In genomic region chr5:67863950-67864391, GRCm38 (mm10) we compare ENCODE assay signal across 16 mouse cellular contexts. TPM values are rescaled to one million over a fixed set of nuclear protein-coding genes. Genes with fewer than 3 reads are reported as not detected.
DNase-seq lines count a peak whose midpoint lies in the region; ATAC-seq and TF ChIP-seq lines count a peak whose summit lies in the region.
"Had no signal": no experiment of that assay in that cellular context is flagged by ENCODE, and none has a peak within 500 bp of the region (broad histone marks: within the 10 kb centered on the region; RNA-seq: fewer than 3 reads in every experiment).

No protein-coding gene starts in this region.

- no peaks in the 10 kb centered on the region for H3K27me3 ChIP-seq in lung, embryonic 14.5 days (ENCODE audit: insufficient read depth, low read length)
- H3K27me3 ChIP-seq in embryonic facial prominence, embryonic 14.5 days (replicated peaks; ENCODE audit: control insufficient read depth, insufficient read depth, low read length) = no peaks in the 10 kb centered on the region
- no peaks in the 10 kb centered on the region for H3K27me3 ChIP-seq in hindbrain, embryonic 14.5 days (ENCODE audit: control insufficient read depth, insufficient read depth, low read length)
- H3K27me3 ChIP-seq in midbrain, embryonic 13.5 days = no peaks in the 10 kb centered on the region
- H3K27me3 ChIP-seq: embryonic facial prominence, embryonic 12.5 days; limb, embryonic 13.5 days had no signal

- H3K36me3 ChIP-seq in lung, embryonic 14.5 days (ENCODE audit: insufficient read depth) = no peaks in the 10 kb centered on the region
- no peaks in the 10 kb centered on the region for H3K36me3 ChIP-seq in embryonic facial prominence, embryonic 14.5 days (ENCODE audit: control insufficient read depth, insufficient read depth, low read length)
- no peaks in the 10 kb centered on the region for H3K36me3 ChIP-seq in hindbrain, embryonic 14.5 days (replicated peaks; ENCODE audit: control insufficient read depth, insufficient read depth)
- H3K36me3 ChIP-seq in midbrain, embryonic 13.5 days = no peaks in the 10 kb centered on the region
- H3K36me3 ChIP-seq: embryonic facial prominence, embryonic 12.5 days; limb, embryonic 13.5 days had no signal

- H3K9ac ChIP-seq in lung, embryonic 14.5 days = no peak overlapping the region
- H3K9ac ChIP-seq in embryonic facial prominence, embryonic 14.5 days (ENCODE audit: low read depth, low read length) = no peak overlapping the region
- H3K9ac ChIP-seq in hindbrain, embryonic 14.5 days = no peak overlapping the region
- no peak overlapping the region for H3K9ac ChIP-seq in midbrain, embryonic 13.5 days (replicated peaks)
- H3K9ac ChIP-seq: embryonic facial prominence, embryonic 12.5 days; limb, embryonic 13.5 days had no signal

- no peak; the same call in 1 of the 2 replicates for ATAC-seq in lung, embryonic 14.5 days (ENCODE audit: insufficient read depth)
- ATAC-seq in embryonic facial prominence, embryonic 14.5 days (ENCODE audit: low read depth) = peak; percentile 65
- peak; percentile 66; the same call in 1 of the 2 replicates for ATAC-seq in hindbrain, embryonic 14.5 days (ENCODE audit: low FRiP score)
- peak; percentile 86 for ATAC-seq in midbrain, embryonic 13.5 days
- ATAC-seq: CD4-positive, CD25-positive, alpha-beta regulatory T cell, adult 4 months had no signal

- WGBS in lung, embryonic 14.5 days = 39% methylated on average over 10 of the region's 10 CpGs
- WGBS in embryonic facial prominence, embryonic 14.5 days = 44% methylated on average over 10 of the region's 10 CpGs
- WGBS in hindbrain, embryonic 14.5 days = 39% methylated on average over 10 of the region's 10 CpGs
- WGBS in midbrain, embryonic 13.5 days = 38% methylated on average over 10 of the region's 10 CpGs

- H3K4me1 ChIP-seq in lung, embryonic 14.5 days (ENCODE audit: insufficient read depth) = no peaks in the 10 kb centered on the region
- H3K4me1 ChIP-seq in embryonic facial prominence, embryonic 14.5 days (ENCODE audit: control insufficient read depth, insufficient read depth, low read length) = no peaks in the 10 kb centered on the region
- no peaks in the 10 kb centered on the region for H3K4me1 ChIP-seq in hindbrain, embryonic 14.5 days (replicated peaks; ENCODE audit: control insufficient read depth, insufficient read depth, low read length)
- H3K4me1 ChIP-seq in midbrain, embryonic 13.5 days (replicated peaks) = peaks cover 14% of the 10 kb centered on the region
- H3K4me1 ChIP-seq: limb, embryonic 13.5 days had no signal

- no peak for TF ChIP-seq CTCF in lung, embryonic 14.5 days (IDR thresholded peaks at IDR 0.05; ENCODE audit: low read depth)

- no peak overlapping the region for H3K27ac ChIP-seq in lung, embryonic 14.5 days (ENCODE audit: low read depth)
- H3K27ac ChIP-seq in embryonic facial prominence, embryonic 14.5 days (replicated peaks; ENCODE audit: low read depth, low read length) = no peak overlapping the region
- no peak overlapping the region for H3K27ac ChIP-seq in hindbrain, embryonic 14.5 days
- H3K27ac ChIP-seq in midbrain, embryonic 13.5 days = 0 out of 2 replicates have a peak overlapping the region, but pooled peaks have one; percentile 1
- H3K27ac ChIP-seq: embryonic facial prominence, embryonic 12.5 days; gastrocnemius, adult 2 months; limb, embryonic 13.5 days had no signal

- no peak overlapping the region for H3K4me2 ChIP-seq in lung, embryonic 14.5 days
- H3K4me2 ChIP-seq in embryonic facial prominence, embryonic 14.5 days (ENCODE audit: low read depth, low read length) = peak overlapping the region; percentile 35
- peak overlapping the region; percentile 19 for H3K4me2 ChIP-seq in hindbrain, embryonic 14.5 days (replicated peaks)
- peak overlapping the region; percentile 11; the same call in 1 of the 2 replicates for H3K4me2 ChIP-seq in midbrain, embryonic 13.5 days (replicated peaks)
- H3K4me2 ChIP-seq: embryonic facial prominence, embryonic 12.5 days; heart, embryonic 11.5 days; limb, embryonic 13.5 days had no signal

- no peaks in the 10 kb centered on the region for H3K9me3 ChIP-seq in lung, embryonic 14.5 days (ENCODE audit: low read depth, low read length)
- no peaks in the 10 kb centered on the region for H3K9me3 ChIP-seq in embryonic facial prominence, embryonic 14.5 days (ENCODE audit: control insufficient read depth, low read length)
- no peaks in the 10 kb centered on the region for H3K9me3 ChIP-seq in hindbrain, embryonic 14.5 days (ENCODE audit: control insufficient read depth, low read length)
- no peaks in the 10 kb centered on the region for H3K9me3 ChIP-seq in midbrain, embryonic 13.5 days
- H3K9me3 ChIP-seq: embryonic facial prominence, embryonic 12.5 days; limb, embryonic 13.5 days had no signal

- H3K4me3 ChIP-seq in lung, embryonic 14.5 days (ENCODE audit: low read depth, low read length) = no peak overlapping the region
- no peak overlapping the region for H3K4me3 ChIP-seq in embryonic facial prominence, embryonic 14.5 days (ENCODE audit: low read depth, low read length)
- no peak overlapping the region for H3K4me3 ChIP-seq in hindbrain, embryonic 14.5 days (replicated peaks; ENCODE audit: low read length)
- H3K4me3 ChIP-seq in midbrain, embryonic 13.5 days (replicated peaks) = no peak overlapping the region
- H3K4me3 ChIP-seq: embryonic facial prominence, embryonic 12.5 days; gastrocnemius, adult 2 months; limb, embryonic 13.5 days had no signal

- peak; percentile 36 for DNase-seq in lung, embryonic 14.5 days
- DNase-seq in lung, postnatal 25 days (ENCODE audit: low spot score) = no peak
- peak; percentile 43 for DNase-seq in embryonic facial prominence, embryonic 14.5 days (ENCODE audit: low spot score)
- no peak for DNase-seq in hindbrain, embryonic 14.5 days (ENCODE audit: low spot score)
- DNase-seq in urinary bladder, adult 18-20 months (ENCODE audit: low spot score in 2 of 2) = no peak
- DNase-seq in adrenal gland, postnatal 14 days = no peak
- DNase-seq in gastrocnemius, adult 18-20 months (ENCODE audit: low spot score) = no peak
- DNase-seq: cerebellum, adult 9-10 months; gastrocnemius, adult 2 months; kidney, postnatal 10 days; spleen, adult 18-20 months had no signal

RNA-seq across cellular contexts. Expression of gene Atp8a1, which starts 16.7 kb away (rescaled TPM):
- polyA plus RNA-seq in lung, embryonic 14.5 days (2014; fragmentation: Nextera tagmentation; extraction: Ambion mirVana) = 44.5 and 48.4 TPM in 2 replicates
- polyA plus RNA-seq in embryonic facial prominence, embryonic 14.5 days (2014; fragmentation: Nextera tagmentation; extraction: Ambion mirVana) = 14.2 and 15.2 TPM in 2 replicates
- 77.3 and 80.6 TPM in 2 replicates for polyA plus RNA-seq in hindbrain, embryonic 14.5 days (2014; fragmentation: Nextera tagmentation; extraction: Ambion mirVana)
- polyA plus RNA-seq in midbrain, embryonic 13.5 days (2015; fragmentation: Nextera tagmentation; extraction: Ambion mirVana) = 36.4 and 38.5 TPM in 2 replicates
- total RNA-seq in adrenal gland, postnatal 14 days (2021) = 20.6 and 25.9 TPM in 2 replicates
- total RNA-seq in gastrocnemius, adult 18-20 months (2021) = 10 to 100 TPM; 60.4 to 75.3 TPM

Comparison
In these comparisons a context has a peak if more than half of its experiments do, and no peak if none do; other contexts are left out.
1. DNase-seq: peak in lung, embryonic 14.5 days (single experiment) and embryonic facial prominence, embryonic 14.5 days (single experiment); none in lung, postnatal 25 days (single experiment), hindbrain, embryonic 14.5 days (single experiment), urinary bladder, adult 18-20 months (0 of 2), adrenal gland, postnatal 14 days (single experiment) and gastrocnemius, adult 18-20 months (single experiment).